Mouse (Mus musculus) MEL (cell line): ENCODE data around the gene Mrps25. TPM values are rescaled to one million over a fixed set of nuclear protein-coding genes. Genes with fewer than 3 reads are reported as not detected.

Experiments
- DNase-seq: peaks from one replicate; pipeline ENCODE4 v3.0.0; 2011; ENCODE audit warnings: low read depth, low spot score
- H3K27ac ChIP-seq: 2 replicates; pipeline ENCODE4 v1.5.1; 2012; ENCODE audit warnings: low read depth, mild to moderate bottlenecking, control low read depth, low read length, moderate library complexity; ENCODE audit not compliant: control insufficient read depth
- H3K27me3 ChIP-seq, 2 experiments: fragments of 150-350 bp in 1 of 2; sonication (generic) in 1 of 2; 2 replicates each; pipeline ENCODE4 v1.6.1; 2012; ENCODE audit warnings: low read length in 2 of 2, mild to moderate bottlenecking in 2 of 2, improper control_type of control experiment in 1 of 2, moderate library complexity in 1 of 2; ENCODE audit not compliant: insufficient read depth in 2 of 2, control insufficient read depth in 1 of 2
- H3K36me3 ChIP-seq, 2 experiments: 2 replicates each; pipeline ENCODE4 v1.6.1; 2012 to 2014; ENCODE audit warnings: low read length in 2 of 2, improper control_type of control experiment in 1 of 2, inconsistent platforms in 1 of 2, mild to moderate bottlenecking in 1 of 2; ENCODE audit not compliant: insufficient read depth in 2 of 2, control insufficient read depth in 1 of 2
- H3K4me1 ChIP-seq, 2 experiments: fragments of 150-350 bp in 1 of 2; sonication (generic) in 1 of 2; 2 replicates each; pipeline ENCODE4 v1.6.1; 2012; ENCODE audit warnings: low read length in 2 of 2, improper control_type of control experiment in 1 of 2, mild to moderate bottlenecking in 1 of 2; ENCODE audit not compliant: insufficient read depth in 2 of 2, control insufficient read depth in 1 of 2
- H3K4me3 ChIP-seq, 2 experiments: fragments of 150-350 bp in 1 of 2; sonication (generic) in 1 of 2; 2 replicates each; pipeline ENCODE4 v1.5.1; 2012; ENCODE audit warnings: low read depth in 2 of 2, low read length in 2 of 2, mild to moderate bottlenecking in 2 of 2, moderate library complexity in 2 of 2, control low read depth in 1 of 2, improper control_type of control experiment in 1 of 2; ENCODE audit not compliant: control insufficient read depth in 1 of 2, insufficient read depth in 1 of 2
- H3K79me2 ChIP-seq: 2 replicates; pipeline ENCODE4 v1.6.1; 2012; ENCODE audit warnings: mild to moderate bottlenecking, low read length, moderate library complexity; ENCODE audit not compliant: control insufficient read depth, poor library complexity, insufficient read depth
- H3K9ac ChIP-seq: 2 replicates; pipeline ENCODE4 v1.6.1; 2012; ENCODE audit warnings: low read depth, mild to moderate bottlenecking, control low read depth, low read length, moderate library complexity; ENCODE audit not compliant: control insufficient read depth, poor library complexity, severe bottlenecking
- H3K9me3 ChIP-seq: fragments of 150-350 bp; sonication (generic); replicated peaks from 2 replicates; pipeline ENCODE4 v1.6.1; 2012; ENCODE audit warnings: mild to moderate bottlenecking, low read length, improper control_type of control experiment, moderate library complexity; ENCODE audit not compliant: insufficient read depth
- CHD2 ChIP-seq: IDR thresholded peaks from 2 replicates; pipeline ENCODE4 v1.6.1; 2011; ENCODE audit warnings: low read length, improper control_type of control experiment
- E2F4 ChIP-seq: IDR thresholded peaks from 2 replicates; pipeline ENCODE4 v1.6.1; 2011; ENCODE audit warnings: low read depth, low read length, improper control_type of control experiment, borderline replicate concordance
- EP300 ChIP-seq, 2 experiments: IDR thresholded peaks; 2 replicates each; pipeline ENCODE4 v1.6.1; 2011; ENCODE audit warnings: improper control_type of control experiment in 2 of 2, low read length in 2 of 2, low read depth in 1 of 2, mild to moderate bottlenecking in 1 of 2
- ETS1 ChIP-seq: IDR thresholded peaks from 2 replicates; pipeline ENCODE4 v1.6.1; 2012; ENCODE audit warnings: low read depth, mild to moderate bottlenecking, inconsistent platforms, low read length, improper control_type of control experiment, moderate library complexity
- GATA1 ChIP-seq: IDR thresholded peaks from 2 replicates; pipeline ENCODE4 v1.6.1; 2011; ENCODE audit warnings: low read depth, low read length, improper control_type of control experiment
- JUND ChIP-seq: IDR thresholded peaks from 2 replicates; pipeline ENCODE4 v1.6.1; 2011; ENCODE audit warnings: low read depth, mild to moderate bottlenecking, improper control_type of control experiment, low read length
- KAT2A ChIP-seq: conservative IDR thresholded peaks from 2 replicates; pipeline ENCODE4 v1.6.1; 2012; ENCODE audit warnings: low read depth, low read length, improper control_type of control experiment, inconsistent platforms
- MXI1 ChIP-seq: IDR thresholded peaks from 2 replicates; pipeline ENCODE4 v1.6.1; 2011; ENCODE audit warnings: mild to moderate bottlenecking, low read depth, low read length, improper control_type of control experiment
- MYB ChIP-seq: IDR thresholded peaks from 2 replicates; pipeline ENCODE4 v1.6.1; 2011; ENCODE audit warnings: mild to moderate bottlenecking, low read depth, low read length, improper control_type of control experiment
- MYC ChIP-seq: IDR thresholded peaks from 2 replicates; pipeline ENCODE4 v1.6.1; 2011; ENCODE audit warnings: low read depth, mild to moderate bottlenecking, low read length, improper control_type of control experiment, moderate library complexity
- NELFE ChIP-seq: IDR thresholded peaks from 2 replicates; pipeline ENCODE4 v1.6.1; 2011; ENCODE audit warnings: low read depth, low read length, improper control_type of control experiment
- NRF1 ChIP-seq: IDR thresholded peaks from 2 replicates; pipeline ENCODE4 v1.6.1; 2014; ENCODE audit warnings: low read depth, mild to moderate bottlenecking, inconsistent platforms, low read length, improper control_type of control experiment, moderate library complexity; ENCODE audit not compliant: poor library complexity, insufficient read depth, severe bottlenecking
- POLR2A ChIP-seq, 2 experiments: IDR thresholded peaks; 2 replicates each; pipeline ENCODE4 v1.6.1; 2011 to 2012; ENCODE audit warnings: low read length in 2 of 2, mild to moderate bottlenecking in 2 of 2, control low read depth in 1 of 2, improper control_type of control experiment in 1 of 2, low read depth in 1 of 2, moderate library complexity in 1 of 2; ENCODE audit not compliant: control insufficient read depth in 1 of 2, insufficient read depth in 1 of 2, poor library complexity in 1 of 2
- POLR2AphosphoS2 ChIP-seq: IDR thresholded peaks from 2 replicates; pipeline ENCODE4 v1.6.1; 2011; ENCODE audit warnings: low read length, improper control_type of control experiment
- RAD21 ChIP-seq: IDR thresholded peaks from 2 replicates; pipeline ENCODE4 v1.6.1; 2011; ENCODE audit warnings: mild to moderate bottlenecking, low read depth, low read length, improper control_type of control experiment
- RCOR1 ChIP-seq: IDR thresholded peaks from 2 replicates; pipeline ENCODE4 v1.6.1; 2012; ENCODE audit warnings: low read depth, mild to moderate bottlenecking, inconsistent platforms, low read length, improper control_type of control experiment
- SMC3 ChIP-seq: IDR thresholded peaks from 2 replicates; pipeline ENCODE4 v1.6.1; 2011; ENCODE audit warnings: low read depth, low read length, improper control_type of control experiment
- TAL1 ChIP-seq: IDR thresholded peaks from 2 replicates; pipeline ENCODE4 v1.6.1; 2012; ENCODE audit warnings: mild to moderate bottlenecking, inconsistent platforms, low read length, moderate library complexity, mixed read lengths
- TBP ChIP-seq: IDR thresholded peaks from 2 replicates; pipeline ENCODE4 v1.8.0; 2011; ENCODE audit warnings: low read depth, low read length, improper control_type of control experiment
- TCF12 ChIP-seq: IDR thresholded peaks from 2 replicates; pipeline ENCODE4 v1.6.1; 2014; ENCODE audit warnings: low read depth, mild to moderate bottlenecking, inconsistent platforms, low read length, improper control_type of control experiment, moderate library complexity
- UBTF ChIP-seq: IDR thresholded peaks from 2 replicates; pipeline ENCODE4 v1.6.1; 2012; ENCODE audit warnings: low read depth, mild to moderate bottlenecking, inconsistent platforms, low read length, improper control_type of control experiment, moderate library complexity, borderline replicate concordance; ENCODE audit not compliant: insufficient read depth
- USF1 ChIP-seq: IDR thresholded peaks from 2 replicates; pipeline ENCODE4 v1.6.1; 2014; ENCODE audit warnings: low read depth, mild to moderate bottlenecking, inconsistent platforms, low read length, improper control_type of control experiment, moderate library complexity
- ZKSCAN1 ChIP-seq: IDR thresholded peaks from 2 replicates; pipeline ENCODE4 v1.6.1; 2012; ENCODE audit warnings: low read depth, mild to moderate bottlenecking, inconsistent platforms, low read length, improper control_type of control experiment, moderate library complexity
- ZNF384 ChIP-seq: IDR thresholded peaks from 2 replicates; pipeline ENCODE4 v1.6.1; 2012; ENCODE audit warnings: low read depth, mild to moderate bottlenecking, inconsistent platforms, low read length, improper control_type of control experiment
- polyA plus RNA-seq, 2 experiments: library from polyadenylated mRNA; stranded (reverse) in 1 of 2; unstranded in 1 of 2; fragments of >175 nt in 1 of 2; fragments of >200 nt in 1 of 2; gene quantifications; 2 replicates each; pipeline versions ENCODE4 v1.2.1 to v1.2.4; 2012; ENCODE audit warnings: low replicate concordance in 2 of 2, low read depth in 1 of 2; ENCODE audit not compliant: insufficient read length in 2 of 2, insufficient read depth in 1 of 2, missing spikeins in 1 of 2
- total RNA-seq: library from RNA; depleted of rRNA; stranded (reverse); fragments of 300-350 nt; gene quantifications from 2 replicates; pipeline ENCODE4 v1.2.3, GENCODE M21; 2012

The Mrps25 gene
- total and polyA plus RNA-seq, 3 experiments = 94.7 to 261 (median 109) TPM

DNA sequence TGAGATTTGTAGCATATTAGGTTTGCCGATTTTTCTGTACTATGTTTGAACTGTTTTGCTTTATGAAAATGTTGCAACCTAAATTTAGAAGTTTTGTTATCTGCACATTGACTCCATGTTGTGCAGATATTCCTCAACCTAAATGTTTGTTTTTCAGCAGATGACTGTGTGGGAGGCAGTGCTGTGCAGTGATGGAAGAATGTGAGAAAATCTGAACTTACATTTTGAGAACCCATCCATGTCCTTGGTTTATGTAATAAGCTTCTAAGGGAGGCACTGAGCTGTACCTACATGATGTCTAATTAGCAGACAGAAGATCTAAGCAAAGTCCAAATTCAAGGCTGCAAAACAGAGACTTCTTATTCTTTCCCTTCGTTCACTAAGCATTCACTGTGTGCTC is 50.2 kb downstream of the Mrps25 start:
- no peak overlapping the region for H3K4me3 ChIP-seq

DNA sequence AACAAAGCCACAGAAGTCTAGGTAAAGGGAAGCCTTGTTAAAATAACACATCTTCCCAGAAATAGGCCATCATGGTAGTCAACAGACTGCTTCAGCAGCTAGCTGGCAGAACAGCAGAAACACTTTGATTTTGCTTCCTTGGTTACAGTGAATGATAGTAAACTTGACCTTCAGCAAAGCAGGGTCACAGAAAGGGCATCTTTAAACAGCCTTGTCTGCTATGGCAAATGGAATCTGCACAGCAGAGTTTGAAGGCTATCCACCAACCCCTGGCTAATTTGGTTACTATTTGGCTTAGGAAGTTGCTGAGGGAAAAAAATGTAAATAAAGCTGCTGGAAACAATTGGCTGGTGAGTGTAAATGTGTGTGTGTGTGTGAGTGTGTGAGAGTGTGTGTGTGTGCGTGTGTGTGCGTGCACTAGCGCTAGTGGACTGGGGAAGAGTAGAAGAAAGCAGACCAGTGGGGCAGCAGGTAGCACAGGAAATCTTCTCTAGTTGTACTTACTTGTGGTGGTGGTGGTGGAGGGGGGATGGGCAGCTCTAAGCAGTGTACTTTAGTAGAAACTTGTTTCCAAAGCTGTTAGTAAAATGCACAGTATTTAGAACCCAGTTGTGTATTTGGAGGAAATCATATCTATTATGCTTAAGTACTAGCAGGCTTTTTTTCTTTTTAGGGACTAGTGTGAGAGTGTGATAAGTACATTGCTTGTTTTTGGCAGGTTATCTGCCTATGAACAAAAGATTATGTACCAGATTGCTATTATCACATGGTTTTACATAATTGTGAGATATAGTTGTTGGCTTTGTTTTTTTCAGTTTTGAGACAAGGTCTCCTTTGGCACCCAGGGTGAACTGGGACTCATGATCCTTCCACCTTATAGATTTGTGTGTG is 51.6 kb downstream of the Mrps25 start:
- peak; percentile 32 for DNase-seq
- H3K4me1 ChIP-seq = peaks cover 5 to 11% of the 10 kb centered on the region in 2 experiments
- H3K9ac ChIP-seq = no peak overlapping the region
- no peaks in the 10 kb centered on the region for H3K27me3 ChIP-seq
- H3K27ac ChIP-seq = no peak overlapping the region; the same call in 1 of the 2 replicates
- H3K9me3 ChIP-seq = no peaks in the 10 kb centered on the region
- H3K79me2 ChIP-seq = peaks cover 4% of the 10 kb centered on the region; the same call in 1 of the 2 replicates
- no peak overlapping the region for H3K4me3 ChIP-seq
- peaks cover 4 to 11% of the 10 kb centered on the region in 2 experiments for H3K36me3 ChIP-seq
- TF ChIP-seq ETS1 = peak; percentile 37; the same call in 1 of the 2 replicates
- peak; percentile 83 for TF ChIP-seq ZNF384
- no peak for TF ChIP-seq POLR2AphosphoS2
- peak; percentile 64 to 68; a peak in 3 of 4 replicates for TF ChIP-seq EP300 (IDR thresholded peaks at IDR 0.05; ENCODE audit: low read depth in 1 of 2, low read length in 2 of 2)
- no peak for TF ChIP-seq KAT2A
- peak; percentile 81; the same call in 1 of the 2 replicates for TF ChIP-seq TCF12
- TF ChIP-seq GATA1 = peak; percentile 59
- peak; percentile 18; the same call in 1 of the 2 replicates for TF ChIP-seq USF1
- peak; percentile 76 for TF ChIP-seq RCOR1
- TF ChIP-seq, all 39 proteins: peak for 7

More for the DNA sequence above, 50.2 kb downstream of the Mrps25 start:
- H3K9me3 ChIP-seq = no peaks in the 10 kb centered on the region
- no peak for TF ChIP-seq EP300 (IDR thresholded peaks at IDR 0.05; ENCODE audit: low read depth in 1 of 2, low read length in 2 of 2)
- TF ChIP-seq ZNF384 = no peak
- TF ChIP-seq UBTF = no peak
- no peak for TF ChIP-seq GATA1
- TF ChIP-seq, all 39 proteins: peak for 0
- no peak for DNase-seq
- Histone ChIP-seq H3K4me1 (peaks cover 5 to 10% of the 10 kb centered on the region in 2 experiments), H3K27ac (no peak overlapping the region), H3K27me3 (no peaks in the 10 kb centered on the region), H3K36me3 (peaks cover 2 to 11% of the 10 kb centered on the region in 2 experiments; a peak in 3 of 4 replicates), H3K9ac (no peak overlapping the region), H3K79me2 (peaks cover 4% of the 10 kb centered on the region; the same call in 1 of the 2 replicates)

DNA sequence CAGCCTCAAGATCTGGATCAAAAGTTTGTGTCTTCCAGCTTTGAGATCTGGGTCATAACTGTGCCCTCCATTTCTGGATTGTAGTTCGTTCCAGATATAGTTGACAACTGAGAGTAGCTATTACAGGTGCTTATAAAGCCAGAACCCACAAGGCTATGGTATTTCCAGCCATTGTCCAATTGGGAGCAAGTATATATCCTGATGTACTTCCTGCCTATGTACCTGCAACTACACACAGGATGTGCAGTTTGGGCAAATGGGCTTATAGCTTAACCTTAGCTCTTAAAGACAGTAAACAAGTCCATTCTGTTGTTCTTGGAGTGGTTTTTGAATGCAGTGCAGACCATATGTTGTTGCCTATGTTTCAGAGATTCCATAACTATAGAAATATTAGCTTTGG is 52.4 kb downstream of the Mrps25 start:
- no peak overlapping the region for H3K4me3 ChIP-seq
- H3K36me3 ChIP-seq = peaks cover 4 to 16% of the 10 kb centered on the region in 2 experiments
- H3K27ac ChIP-seq = no peak overlapping the region
- no peaks in the 10 kb centered on the region for H3K27me3 ChIP-seq
- H3K9ac ChIP-seq = no peak overlapping the region
- no peak for DNase-seq
- peaks cover 5 to 14% of the 10 kb centered on the region in 2 experiments for H3K4me1 ChIP-seq
- peaks cover 4% of the 10 kb centered on the region; the same call in 1 of the 2 replicates for H3K79me2 ChIP-seq
- no peaks in the 10 kb centered on the region for H3K9me3 ChIP-seq
- TF ChIP-seq UBTF (no peak), NELFE (no peak), SMC3 (no peak), POLR2A (IDR thresholded peaks at IDR 0.05; ENCODE audit: control insufficient read depth in 1 of 2, insufficient read depth in 1 of 2, low read depth in 1 of 2, low read length in 2 of 2, poor library complexity in 1 of 2) (no peak), KAT2A (no peak), CHD2 (no peak), NRF1 (no peak), MXI1 (no peak), ZKSCAN1 (no peak), TAL1 (no peak), TBP (no peak), MYB (no peak), JUND (no peak), MYC (no peak), RAD21 (no peak), E2F4 (no peak)
